Mouse (Mus musculus): ENCODE data around the gene 1700061G19Rik. TPM values are rescaled to one million over a fixed set of nuclear protein-coding genes. Genes with fewer than 3 reads are reported as not detected.

1700061G19Rik gene
- polyA plus RNA-seq (2014; fragmentation: Nextera tagmentation; extraction: Ambion mirVana), result 0.34 and 0.45 TPM in 2 replicates

DNA sequence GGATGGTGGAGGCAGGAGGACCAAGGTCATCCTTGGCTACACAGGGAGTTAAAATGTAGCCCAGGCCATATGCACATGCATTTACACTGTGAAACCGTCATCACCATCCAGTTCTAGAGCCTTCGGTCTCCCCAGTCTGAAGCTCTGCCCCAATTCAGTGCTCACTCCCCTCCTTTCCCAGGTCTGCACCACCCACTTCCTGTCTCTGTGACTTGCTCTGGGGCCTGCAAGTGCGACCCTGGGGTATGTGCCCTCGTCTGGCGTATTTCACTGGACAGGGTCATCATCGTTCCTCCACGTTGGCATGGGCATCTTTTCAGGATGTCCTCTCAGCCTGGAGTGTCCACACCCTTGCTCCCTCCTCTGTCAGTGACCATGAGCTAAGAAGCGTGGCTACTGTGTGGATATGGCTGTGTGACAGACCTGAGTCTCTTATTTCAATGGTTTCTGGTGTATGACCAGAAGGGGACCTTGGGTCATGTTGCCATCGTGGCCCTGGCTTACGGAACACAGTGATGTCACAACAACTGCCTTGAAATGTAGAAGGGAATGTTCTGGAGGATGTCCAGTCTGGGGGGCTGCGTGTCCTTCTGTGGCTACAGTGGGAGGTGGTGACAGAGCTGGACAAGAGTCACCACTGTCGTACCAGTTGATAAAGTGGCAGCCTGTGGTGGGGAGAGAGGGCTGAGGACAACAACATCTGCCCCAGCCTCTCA is at the start of gene 1700061G19Rik:
1700061G19Rik (plus strand) TSS at position 542 of the 716 bp plus-strand sequence.
- TF ChIP-seq CTCF (IDR thresholded peaks at IDR 0.05; ENCODE audit: low read depth), result no peak
- no peaks in the 10 kb centered on the region for H3K36me3 ChIP-seq (ENCODE audit: insufficient read depth)
- 70% methylated on average over 12 of the region's 12 CpGs for WGBS
- H3K27me3 ChIP-seq (ENCODE audit: insufficient read depth, low read length), result no peaks in the 10 kb centered on the region
- no peaks in the 10 kb centered on the region for H3K4me1 ChIP-seq (ENCODE audit: insufficient read depth)
- H3K27ac ChIP-seq (ENCODE audit: low read depth), result no peak within 1 kb of the TSS
- H3K4me2 ChIP-seq, result no peak within 1 kb of the TSS
- no peak within 1 kb of the TSS for H3K4me3 ChIP-seq (ENCODE audit: low read depth, low read length)
- ATAC-seq (ENCODE audit: insufficient read depth), result no peak
- H3K9ac ChIP-seq, result no peak within 1 kb of the TSS
- no peak for DNase-seq
- no peaks in the 10 kb centered on the region for H3K9me3 ChIP-seq (ENCODE audit: low read depth, low read length)

DNA sequence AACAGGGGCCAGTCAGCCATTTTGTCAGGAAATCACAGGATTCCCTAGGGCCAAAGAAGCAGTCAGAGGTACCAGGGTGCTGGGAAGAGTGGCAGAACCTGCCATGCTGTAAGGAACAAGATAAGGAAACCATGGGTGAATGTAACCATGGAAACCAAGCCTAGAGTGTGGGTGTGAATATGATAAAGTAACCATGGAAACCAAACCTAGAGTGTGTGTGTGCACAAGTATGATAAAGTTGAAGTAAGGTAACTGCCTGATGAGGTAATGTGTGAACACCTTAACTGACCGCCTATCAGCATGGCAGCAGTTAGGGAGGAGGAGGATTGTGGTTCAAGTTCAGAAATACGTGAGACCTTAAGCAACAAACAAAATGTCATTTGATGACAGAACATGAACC is 48.6 kb upstream of the 1700061G19Rik start:
- H3K27me3 ChIP-seq (ENCODE audit: insufficient read depth, low read length), result peaks cover 15% of the 10 kb centered on the region
- no peak overlapping the region for H3K27ac ChIP-seq (ENCODE audit: low read depth)
- H3K4me2 ChIP-seq, result no peak overlapping the region
- 65% methylated on average over 2 of the region's 2 CpGs for WGBS
- H3K4me1 ChIP-seq (ENCODE audit: insufficient read depth), result no peaks in the 10 kb centered on the region; the same call in 1 of the 2 replicates
- TF ChIP-seq CTCF (IDR thresholded peaks at IDR 0.05; ENCODE audit: low read depth), result no peak
- DNase-seq, result peak; percentile 44
- H3K36me3 ChIP-seq (ENCODE audit: insufficient read depth), result no peaks in the 10 kb centered on the region
- no peaks in the 10 kb centered on the region for H3K9me3 ChIP-seq (ENCODE audit: low read depth, low read length)
- no peak for ATAC-seq (ENCODE audit: insufficient read depth)
- no peak overlapping the region for H3K9ac ChIP-seq
- no peak overlapping the region for H3K4me3 ChIP-seq (ENCODE audit: low read depth, low read length)

DNA sequence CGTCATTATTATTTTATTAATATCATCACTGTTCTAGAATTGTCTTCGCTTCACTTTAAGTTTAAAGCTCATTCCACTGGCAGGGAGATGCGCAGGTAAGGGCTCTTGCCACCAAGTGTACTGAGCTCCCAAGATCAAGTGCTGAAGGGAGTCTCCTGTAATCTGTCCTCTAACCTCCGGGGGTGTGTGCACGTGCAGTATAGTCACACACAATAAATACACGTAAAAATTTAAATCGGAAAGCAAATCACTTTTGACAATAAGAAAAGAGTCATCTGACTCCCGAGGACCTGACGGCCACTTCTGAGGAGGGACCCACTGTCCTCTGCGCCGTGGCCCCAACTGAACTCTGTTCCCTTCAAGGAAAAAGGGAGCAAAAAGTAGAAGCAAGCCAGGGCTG is 46.1 kb upstream of the 1700061G19Rik start:
- Histone ChIP-seq H3K36me3 (ENCODE audit: insufficient read depth) (no peaks in the 10 kb centered on the region), H3K27ac (ENCODE audit: low read depth) (no peak overlapping the region), H3K4me2 (peak overlapping the region; percentile 86), H3K4me3 (ENCODE audit: low read depth, low read length) (peak overlapping the region; percentile 64), H3K4me1 (ENCODE audit: insufficient read depth) (no peaks in the 10 kb centered on the region; the same call in 1 of the 2 replicates), H3K9me3 (ENCODE audit: low read depth, low read length) (no peaks in the 10 kb centered on the region), H3K9ac (no peak overlapping the region), H3K27me3 (ENCODE audit: insufficient read depth, low read length) (peaks cover 15% of the 10 kb centered on the region)
- DNase-seq, result no peak
- WGBS, result 27% methylated on average over 11 of the region's 11 CpGs
- ATAC-seq (ENCODE audit: insufficient read depth), result no peak
- TF ChIP-seq CTCF (IDR thresholded peaks at IDR 0.05; ENCODE audit: low read depth), result no peak

DNA sequence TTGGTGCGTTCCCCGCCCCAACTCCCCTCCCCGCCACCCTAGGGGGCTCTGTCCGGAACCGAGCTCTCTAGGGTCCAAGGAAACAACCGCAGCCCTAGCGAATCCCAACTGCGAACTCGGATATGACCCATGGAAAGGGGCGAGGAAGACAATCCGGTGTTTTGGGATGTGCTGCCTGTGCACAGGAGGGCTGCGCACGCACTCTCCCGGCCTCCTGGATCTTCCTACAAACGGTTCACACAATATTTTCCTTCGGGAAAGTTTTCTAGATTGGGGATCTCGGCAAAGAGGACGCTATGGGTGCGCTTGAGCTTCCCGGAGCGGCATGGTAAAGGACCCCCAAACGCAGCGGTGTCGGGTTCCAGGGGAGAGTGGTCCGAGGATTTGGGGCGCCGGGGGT is 45.5 kb upstream of the 1700061G19Rik start:
- ATAC-seq (ENCODE audit: insufficient read depth), result no peak
- no peaks in the 10 kb centered on the region; the same call in 1 of the 2 replicates for H3K4me1 ChIP-seq (ENCODE audit: insufficient read depth)
- 1% methylated on average over 27 of the region's 27 CpGs for WGBS
- H3K36me3 ChIP-seq (ENCODE audit: insufficient read depth), result no peaks in the 10 kb centered on the region
- H3K27me3 ChIP-seq (ENCODE audit: insufficient read depth, low read length), result peaks cover 15% of the 10 kb centered on the region
- peak overlapping the region; percentile 64 for H3K4me3 ChIP-seq (ENCODE audit: low read depth, low read length)
- TF ChIP-seq CTCF (IDR thresholded peaks at IDR 0.05; ENCODE audit: low read depth), result no peak
- H3K27ac ChIP-seq (ENCODE audit: low read depth), result no peak overlapping the region
- H3K9ac ChIP-seq, result peak overlapping the region; percentile 61
- H3K9me3 ChIP-seq (ENCODE audit: low read depth, low read length), result no peaks in the 10 kb centered on the region
- peak; percentile 48 for DNase-seq
- H3K4me2 ChIP-seq, result peak overlapping the region; percentile 86

DNA sequence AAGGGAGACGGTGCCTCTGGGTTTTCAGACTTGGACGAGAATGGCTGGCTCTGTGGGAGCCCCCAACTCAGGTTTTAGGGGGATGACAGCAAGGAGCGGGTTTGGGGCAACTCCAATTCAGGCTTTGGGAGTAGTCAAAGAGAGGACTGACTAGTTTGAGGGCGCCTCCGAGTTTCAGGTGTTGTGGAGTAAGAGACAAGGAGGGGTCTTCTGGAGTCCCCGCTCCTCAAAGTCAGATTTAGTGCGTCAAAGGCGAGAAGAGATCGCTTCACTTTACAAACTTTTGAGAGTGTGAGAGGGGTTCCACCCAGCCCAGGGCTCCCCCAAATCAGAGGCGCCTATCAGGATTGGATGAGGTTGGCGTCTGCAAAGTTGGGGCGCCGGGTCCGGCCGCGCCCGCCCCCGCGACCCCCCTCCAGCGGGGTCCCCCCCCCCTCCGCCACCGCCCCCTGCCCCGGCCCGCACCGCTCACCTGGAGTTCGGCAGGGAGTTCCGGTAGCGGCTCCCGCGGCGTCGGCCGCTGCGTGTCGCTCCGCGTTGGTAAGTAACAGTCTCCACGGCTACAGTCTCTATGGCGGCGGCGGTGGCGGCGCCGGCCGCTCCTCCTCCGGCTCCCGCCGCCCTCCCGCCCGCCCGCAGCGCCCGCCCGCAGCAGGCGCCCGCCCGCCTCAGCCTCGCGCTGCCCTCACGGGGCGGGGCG is 44.7 kb upstream of the 1700061G19Rik start, which contains the start of gene Rfx2:
Rfx2 (minus strand) TSS at position 603 of the 700 bp plus-strand sequence.
- peak within 1 kb of the TSS; percentile 64 for H3K4me3 ChIP-seq (ENCODE audit: low read depth, low read length)
- H3K27ac ChIP-seq (ENCODE audit: low read depth), result 0 out of 2 replicates have a peak within 1 kb of the TSS, but pooled peaks have one; percentile 10
- no peak for TF ChIP-seq CTCF (IDR thresholded peaks at IDR 0.05; ENCODE audit: low read depth)
- peak within 1 kb of the TSS; percentile 61 for H3K9ac ChIP-seq
- ATAC-seq (ENCODE audit: insufficient read depth), result no peak; the same call in 1 of the 2 replicates
- peak within 1 kb of the TSS; percentile 86 for H3K4me2 ChIP-seq
- H3K36me3 ChIP-seq (ENCODE audit: insufficient read depth), result no peaks in the 10 kb centered on the region
- peaks cover 15% of the 10 kb centered on the region for H3K27me3 ChIP-seq (ENCODE audit: insufficient read depth, low read length)
- DNase-seq, result peak; percentile 35
- H3K9me3 ChIP-seq (ENCODE audit: low read depth, low read length), result no peaks in the 10 kb centered on the region
- WGBS, result under 1% methylated on average over 42 of the region's 62 CpGs
- no peaks in the 10 kb centered on the region; the same call in 1 of the 2 replicates for H3K4me1 ChIP-seq (ENCODE audit: insufficient read depth)

DNA sequence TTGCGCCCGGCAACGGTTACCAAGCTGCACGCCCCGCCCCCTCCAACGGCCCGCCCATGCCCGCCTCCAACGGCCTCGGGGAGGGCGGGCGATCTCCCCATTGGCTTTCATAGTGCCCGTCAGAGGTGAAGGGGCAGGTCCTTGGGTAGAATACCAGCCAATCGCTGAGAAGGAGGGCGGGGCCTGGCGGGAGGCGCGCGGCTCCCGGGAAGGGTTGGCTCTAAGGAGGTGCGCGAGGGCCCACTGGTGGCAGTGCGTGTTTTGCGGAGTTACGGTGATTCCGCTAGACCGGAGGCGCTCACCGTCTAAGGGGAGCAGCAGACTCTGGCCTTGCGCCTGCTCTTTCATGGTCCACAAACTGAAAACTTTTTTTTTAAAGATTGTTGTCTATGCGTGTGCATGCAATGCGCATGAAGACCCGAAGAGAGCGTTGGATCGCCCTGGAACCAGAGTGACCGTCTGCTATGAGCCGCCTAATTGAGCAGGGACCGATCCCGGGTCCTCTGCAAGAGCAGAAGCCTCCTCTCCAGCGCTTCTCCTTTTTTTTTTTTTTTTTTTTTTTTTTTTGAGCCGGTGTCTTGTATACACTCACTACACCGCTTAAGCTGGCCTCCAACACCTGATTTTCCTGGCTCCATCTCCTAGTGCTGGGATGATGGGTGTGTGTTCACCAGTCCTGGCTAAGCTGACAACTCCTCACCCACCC is 44.0 kb upstream of the 1700061G19Rik start:
- no peaks in the 10 kb centered on the region for H3K36me3 ChIP-seq (ENCODE audit: insufficient read depth)
- H3K4me2 ChIP-seq, result peak overlapping the region; percentile 86
- ATAC-seq (ENCODE audit: insufficient read depth), result peak; percentile 97
- peak; percentile 64 for TF ChIP-seq CTCF (IDR thresholded peaks at IDR 0.05; ENCODE audit: low read depth)
- H3K9me3 ChIP-seq (ENCODE audit: low read depth, low read length), result no peaks in the 10 kb centered on the region
- WGBS, result under 1% methylated on average over 42 of the region's 42 CpGs
- H3K4me1 ChIP-seq (ENCODE audit: insufficient read depth), result no peaks in the 10 kb centered on the region; the same call in 1 of the 2 replicates
- DNase-seq, result peak; percentile 99
- peaks cover 15% of the 10 kb centered on the region for H3K27me3 ChIP-seq (ENCODE audit: insufficient read depth, low read length)
- peak overlapping the region; percentile 64 for H3K4me3 ChIP-seq (ENCODE audit: low read depth, low read length)
- H3K9ac ChIP-seq, result no peak overlapping the region
- H3K27ac ChIP-seq (ENCODE audit: low read depth), result 0 out of 2 replicates have a peak overlapping the region, but pooled peaks have one; percentile 10

All from lung, embryonic 14.5 days (tissue).